Mouse (Mus musculus): ENCODE measurements around the gene Oaf.

DNA sequence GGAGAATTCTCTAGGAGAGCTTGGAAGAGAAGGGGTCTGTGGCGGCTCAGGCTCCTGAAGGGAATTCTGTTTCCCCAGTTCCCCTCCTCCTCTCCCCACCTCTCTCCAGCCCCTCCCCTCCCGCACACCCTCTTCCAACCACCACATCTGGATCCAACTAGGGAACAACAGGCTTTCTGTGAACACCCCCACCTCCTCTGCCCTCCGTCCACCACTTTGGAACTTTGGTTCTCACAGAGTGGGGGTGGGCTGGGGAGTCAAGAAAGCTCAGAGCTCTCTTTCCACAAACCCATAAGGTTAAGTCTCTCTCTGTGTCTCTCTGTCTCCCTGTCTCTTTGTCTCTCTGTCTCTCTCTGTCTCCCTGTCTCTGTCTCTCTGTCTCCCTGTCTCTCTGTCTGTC, 13.1 kb upstream of the Oaf start:
- TF ChIP-seq POLR2A (IDR thresholded peaks at IDR 0.05; ENCODE audit: borderline replicate concordance, extremely low read depth, insufficient read depth, insufficient read length, poor library complexity, severe bottlenecking): no peak
- no peak for TF ChIP-seq CTCF (IDR thresholded peaks at IDR 0.05; ENCODE audit: borderline replicate concordance, extremely low read depth, insufficient read depth, insufficient read length)
